Mouse (Mus musculus) Muller cell, postnatal 12 days (primary cell): ENCODE measurements around the gene Cavin2.
A peak's percentile ranks its signal among the peaks of the same experiment; 100 is the strongest.

Experiments
- DNase-seq: peaks from one replicate; pipeline ENCODE4 v3.0.0-alpha.2; 2015; ENCODE audit errors: inconsistent ontology term

Cavin2 gene

DNA sequence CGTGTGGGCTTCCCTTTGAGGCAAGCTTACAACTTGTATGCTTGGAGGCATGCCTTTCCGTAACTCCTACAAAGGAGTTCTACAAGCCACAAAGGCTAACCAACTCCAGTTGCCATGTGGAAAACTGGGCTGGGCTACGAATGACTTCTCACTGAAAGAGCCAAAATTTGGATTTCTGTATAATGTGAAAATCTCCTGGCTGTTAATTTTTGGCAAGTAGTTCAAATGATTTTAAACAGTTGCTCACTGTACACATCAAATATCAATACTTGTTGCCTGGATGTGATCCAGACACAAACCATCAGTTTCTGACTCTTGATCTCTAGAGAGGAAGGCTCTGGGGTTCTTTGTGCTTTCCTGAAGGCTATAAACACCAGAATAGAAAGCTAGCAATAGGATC lies 18.1 kb downstream of the Cavin2 start:
- no peak for DNase-seq

DNA sequence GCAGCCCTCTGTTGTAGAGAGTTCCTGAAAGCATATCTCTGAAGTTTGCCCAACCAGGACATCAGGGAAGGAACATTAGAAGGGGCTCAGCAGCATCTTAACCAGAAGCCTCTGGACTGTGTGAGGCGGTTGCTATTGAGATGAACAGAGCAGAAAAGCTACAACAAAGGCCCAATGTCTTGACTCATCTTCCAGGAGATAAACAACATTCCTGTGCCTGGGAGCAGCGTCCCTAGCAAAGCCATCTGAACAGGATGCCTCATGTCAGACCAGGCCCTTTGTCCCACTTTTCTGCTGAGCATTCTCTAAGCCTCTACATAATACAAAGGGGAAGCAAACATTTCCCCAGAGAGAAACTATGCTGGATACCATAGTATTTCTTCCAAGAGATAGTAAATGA lies 26.6 kb downstream of the Cavin2 start:
- peak; percentile 72 for DNase-seq

- DNase-seq: no peak
Observed at GRCm38 (mm10) chr1:51323506-51323905, 34.6 kb downstream of the Cavin2 start.

- DNase-seq: no peak
Observed at GRCm38 (mm10) chr1:51328541-51328940, 39.6 kb downstream of the Cavin2 start.

DNA sequence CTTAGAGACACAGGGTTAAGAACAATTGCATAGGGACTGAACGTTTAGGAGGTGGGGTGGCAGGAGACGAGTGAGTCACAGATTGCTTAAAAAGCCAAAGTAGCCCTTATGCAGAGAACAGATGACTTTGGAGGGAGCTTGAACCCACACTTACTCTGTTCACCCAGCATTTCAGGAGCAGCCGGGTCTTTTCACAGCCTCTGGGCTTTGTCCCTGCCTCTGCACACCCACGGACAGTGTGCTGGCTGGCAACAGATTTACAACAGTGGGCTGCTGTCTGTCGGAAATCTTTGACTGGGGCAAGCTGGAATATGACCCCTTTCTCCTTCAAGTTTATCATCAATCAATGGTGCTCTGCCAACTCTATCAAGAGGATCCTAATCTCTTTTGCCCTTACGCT lies 44.1 kb downstream of the Cavin2 start:
- DNase-seq: peak; percentile 25

GRCm38 (mm10) chr1:51333557-51334285 lies 44.8 kb downstream of the Cavin2 start:
- DNase-seq: peak; percentile 63

DNA sequence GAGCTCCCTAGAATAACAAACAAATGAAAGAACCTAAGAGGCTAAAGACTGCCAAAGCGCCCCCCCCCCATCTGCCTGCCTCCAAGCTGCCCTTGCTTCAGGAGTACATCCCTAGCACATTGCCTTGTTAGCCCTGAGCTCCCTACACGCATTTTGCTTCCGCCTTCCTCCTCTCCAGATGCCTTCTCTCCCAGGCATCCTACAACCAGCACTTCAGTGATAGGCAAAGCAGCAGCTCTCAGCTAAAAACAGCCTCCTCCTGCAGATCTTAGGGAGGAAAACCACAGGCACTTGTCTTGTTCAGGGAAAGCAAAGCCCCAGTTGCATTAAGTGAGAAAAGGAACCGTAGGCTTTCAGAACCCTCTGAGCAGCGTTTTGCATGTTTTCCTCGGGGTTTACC lies 45.4 kb downstream of the Cavin2 start:
- DNase-seq: no peak

- DNase-seq: no peak
Observed at GRCm38 (mm10) chr1:51335081-51335480, 46.2 kb downstream of the Cavin2 start.

GRCm38 (mm10) chr1:51344160-51344559 lies 55.2 kb downstream of the Cavin2 start:
- DNase-seq: peak; percentile 56

DNA sequence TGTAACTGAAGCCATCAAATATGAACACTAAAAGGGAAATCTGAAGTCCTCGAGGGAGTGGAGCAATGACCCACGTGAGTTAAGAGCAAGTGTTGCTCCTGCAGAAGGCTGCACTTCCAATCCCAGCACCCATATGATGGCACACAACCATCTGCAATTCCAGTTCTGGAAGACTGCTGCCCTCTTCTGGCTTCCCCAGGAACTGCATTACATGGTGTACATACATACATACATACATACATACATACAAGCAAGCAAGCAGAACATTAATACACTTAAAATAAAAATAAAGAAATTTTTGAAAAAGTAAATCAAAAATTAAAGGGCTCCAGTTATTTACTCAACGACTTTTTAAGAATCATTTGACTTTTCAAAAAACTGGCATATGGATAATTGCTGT lies 58.7 kb downstream of the Cavin2 start:
- no peak for DNase-seq

DNA sequence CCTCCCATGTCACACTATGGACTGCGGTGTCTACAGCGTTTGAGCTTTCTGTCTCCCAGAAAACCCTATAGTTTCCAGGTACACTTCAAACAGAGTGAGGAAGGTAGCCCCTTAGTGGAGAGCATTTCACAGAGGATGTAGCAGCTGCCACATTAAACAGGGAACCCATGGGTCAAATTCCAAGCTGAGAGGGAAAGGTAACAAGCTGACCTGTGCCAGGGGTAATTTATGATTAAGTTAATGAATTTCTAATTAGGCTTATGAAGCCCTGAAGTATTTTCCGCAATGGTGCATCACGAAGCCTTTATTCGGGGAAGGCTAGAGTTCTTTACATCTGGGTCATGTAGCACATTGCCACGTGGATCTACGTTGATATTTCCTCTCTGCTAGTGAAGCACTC lies 59.7 kb downstream of the Cavin2 start:
- DNase-seq: no peak

DNA sequence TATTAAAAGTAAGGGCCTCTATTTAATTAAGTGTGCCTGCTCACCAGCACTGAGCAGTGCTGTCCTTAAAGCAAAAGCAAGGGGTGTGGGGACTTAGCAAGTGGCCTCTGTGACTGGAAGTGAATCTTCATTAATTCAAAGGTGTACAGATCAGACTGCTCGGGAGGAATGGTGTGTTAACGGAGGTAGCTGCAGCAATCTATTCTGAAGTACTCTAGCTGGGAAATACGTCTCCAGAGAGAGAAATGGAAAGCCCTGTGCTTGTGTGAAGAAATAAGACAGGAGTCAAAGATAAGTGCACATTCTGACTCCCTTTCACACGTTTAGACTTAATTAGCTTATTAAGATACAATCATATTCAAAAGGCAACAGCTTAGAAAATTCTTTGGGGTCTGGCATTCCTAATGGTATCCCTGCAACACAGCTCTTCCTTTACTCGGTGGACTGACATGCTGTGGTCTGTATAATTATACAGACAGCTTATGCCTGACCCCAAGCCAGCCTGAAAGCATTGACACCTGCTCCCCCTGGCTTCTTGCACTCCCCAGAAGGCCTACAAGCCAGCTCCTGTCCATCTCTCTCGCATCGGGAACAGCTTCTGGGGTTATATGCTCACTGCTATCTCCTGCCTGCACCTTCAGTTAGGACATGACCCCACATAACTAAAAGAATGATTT lies 60.5 kb downstream of the Cavin2 start:
- DNase-seq: no peak
